Mouse (Mus musculus): Measurements from ENCODE around the gene Fgb. TPM values are rescaled to one million over a fixed set of nuclear protein-coding genes. Genes with fewer than 3 reads are reported as not detected.

Fgb gene
- polyA plus RNA-seq, 1 experiment: 1.5 TPM

- no peaks in the 10 kb centered on the region for H3K27me3 ChIP-seq (replicated peaks; ENCODE audit: control insufficient read depth, insufficient read depth, low read length)
- DNase-seq: no peak
- WGBS: 95% methylated on average over 13 of the region's 13 CpGs
- no peaks in the 10 kb centered on the region for H3K4me1 ChIP-seq (ENCODE audit: control insufficient read depth, insufficient read depth, low read length)
- peaks cover 5% of the 10 kb centered on the region for H3K36me3 ChIP-seq (ENCODE audit: control insufficient read depth, insufficient read depth, low read length)
- H3K4me3 ChIP-seq (ENCODE audit: insufficient read depth, low read depth, low read length): no peak overlapping the region
- no peak overlapping the region for H3K27ac ChIP-seq (ENCODE audit: insufficient read depth, low read depth, low read length)
- no peak for TF ChIP-seq POLR2A (IDR thresholded peaks at IDR 0.05; ENCODE audit: low read depth, low read length)
- TF ChIP-seq CTCF (conservative IDR thresholded peaks at IDR 0.05; ENCODE audit: insufficient read depth, insufficient read length, low read depth, low read length): no peak
Observed at GRCm38 (mm10) chr3:83068869-83069268, 19.2 kb upstream of the Fgb start.

GRCm38 (mm10) chr3:83067920-83068319, 18.3 kb upstream of the Fgb start:
- Histone ChIP-seq H3K27me3 (replicated peaks; ENCODE audit: control insufficient read depth, insufficient read depth, low read length) (no peaks in the 10 kb centered on the region), H3K36me3 (ENCODE audit: control insufficient read depth, insufficient read depth, low read length) (peaks cover 5% of the 10 kb centered on the region), H3K4me1 (ENCODE audit: control insufficient read depth, insufficient read depth, low read length) (no peaks in the 10 kb centered on the region), H3K4me3 (ENCODE audit: insufficient read depth, low read depth, low read length) (no peak overlapping the region), H3K27ac (ENCODE audit: insufficient read depth, low read depth, low read length) (no peak overlapping the region)
- 96% methylated on average over 9 of the region's 9 CpGs for WGBS
- DNase-seq: no peak
- TF ChIP-seq POLR2A (IDR thresholded peaks at IDR 0.05; ENCODE audit: low read depth, low read length) (no peak), CTCF (conservative IDR thresholded peaks at IDR 0.05; ENCODE audit: insufficient read depth, insufficient read length, low read depth, low read length) (no peak)

GRCm38 (mm10) chr3:83057046-83057445, 7.4 kb upstream of the Fgb start:
- 93% methylated on average over 2 of the region's 2 CpGs for WGBS
- no peaks in the 10 kb centered on the region for H3K27me3 ChIP-seq (replicated peaks; ENCODE audit: control insufficient read depth, insufficient read depth, low read length)
- H3K36me3 ChIP-seq (ENCODE audit: control insufficient read depth, insufficient read depth, low read length): peaks cover 3% of the 10 kb centered on the region; the same call in 1 of the 2 replicates
- TF ChIP-seq CTCF (conservative IDR thresholded peaks at IDR 0.05; ENCODE audit: insufficient read depth, insufficient read length, low read depth, low read length): no peak
- no peak for TF ChIP-seq POLR2A (IDR thresholded peaks at IDR 0.05; ENCODE audit: low read depth, low read length)
- H3K4me1 ChIP-seq (ENCODE audit: control insufficient read depth, insufficient read depth, low read length): no peaks in the 10 kb centered on the region
- no peak for DNase-seq
- no peak overlapping the region for H3K27ac ChIP-seq (ENCODE audit: insufficient read depth, low read depth, low read length)
- H3K4me3 ChIP-seq (ENCODE audit: insufficient read depth, low read depth, low read length): no peak overlapping the region

- peak; percentile 98 for DNase-seq
- H3K27me3 ChIP-seq (replicated peaks; ENCODE audit: control insufficient read depth, insufficient read depth, low read length): no peaks in the 10 kb centered on the region
- H3K36me3 ChIP-seq (ENCODE audit: control insufficient read depth, insufficient read depth, low read length): no peaks in the 10 kb centered on the region
- peak within 1 kb of the TSS; percentile 71 for H3K4me3 ChIP-seq (ENCODE audit: insufficient read depth, low read depth, low read length)
- peak; percentile 73 for TF ChIP-seq POLR2A (IDR thresholded peaks at IDR 0.05; ENCODE audit: low read depth, low read length)
- TF ChIP-seq CTCF (conservative IDR thresholded peaks at IDR 0.05; ENCODE audit: insufficient read depth, insufficient read length, low read depth, low read length): no peak
- no peaks in the 10 kb centered on the region for H3K4me1 ChIP-seq (ENCODE audit: control insufficient read depth, insufficient read depth, low read length)
- WGBS: under 1% methylated on average over 61 of the region's 61 CpGs
- no peak within 1 kb of the TSS; the same call in 1 of the 2 replicates for H3K27ac ChIP-seq (ENCODE audit: insufficient read depth, low read depth, low read length)
Observed at GRCm38 (mm10) chr3:83055281-83056038, 5.8 kb upstream of the Fgb start, which contains the start of gene Plrg1. Gene Plrg1 (plus strand): TSS chr3:83055522.

GRCm38 (mm10) chr3:83054759-83055158, 5.1 kb upstream of the Fgb start:
- Histone ChIP-seq H3K36me3 (ENCODE audit: control insufficient read depth, insufficient read depth, low read length) (no peaks in the 10 kb centered on the region), H3K27me3 (replicated peaks; ENCODE audit: control insufficient read depth, insufficient read depth, low read length) (no peaks in the 10 kb centered on the region), H3K4me1 (ENCODE audit: control insufficient read depth, insufficient read depth, low read length) (no peaks in the 10 kb centered on the region), H3K27ac (ENCODE audit: insufficient read depth, low read depth, low read length) (no peak overlapping the region), H3K4me3 (ENCODE audit: insufficient read depth, low read depth, low read length) (peak overlapping the region; percentile 24; the same call in 1 of the 2 replicates)
- DNase-seq: no peak
- 33% methylated on average over 13 of the region's 13 CpGs for WGBS
- TF ChIP-seq POLR2A (IDR thresholded peaks at IDR 0.05; ENCODE audit: low read depth, low read length) (no peak), CTCF (conservative IDR thresholded peaks at IDR 0.05; ENCODE audit: insufficient read depth, insufficient read length, low read depth, low read length) (no peak)

- DNase-seq: peak; percentile 52
- WGBS: 19% methylated on average over 10 of the region's 10 CpGs
- Histone ChIP-seq H3K27ac (ENCODE audit: insufficient read depth, low read depth, low read length) (no peak overlapping the region), H3K27me3 (replicated peaks; ENCODE audit: control insufficient read depth, insufficient read depth, low read length) (no peaks in the 10 kb centered on the region), H3K4me3 (ENCODE audit: insufficient read depth, low read depth, low read length) (no peak overlapping the region), H3K36me3 (ENCODE audit: control insufficient read depth, insufficient read depth, low read length) (no peaks in the 10 kb centered on the region), H3K4me1 (ENCODE audit: control insufficient read depth, insufficient read depth, low read length) (no peaks in the 10 kb centered on the region)
- TF ChIP-seq CTCF (conservative IDR thresholded peaks at IDR 0.05; ENCODE audit: insufficient read depth, insufficient read length, low read depth, low read length) (peak; percentile 24; the same call in 1 of the 2 replicates), POLR2A (IDR thresholded peaks at IDR 0.05; ENCODE audit: low read depth, low read length) (no peak)
Observed at GRCm38 (mm10) chr3:83053758-83054157, 4.1 kb upstream of the Fgb start.

GRCm38 (mm10) chr3:83053126-83053525, 3.5 kb upstream of the Fgb start:
- H3K27ac ChIP-seq (ENCODE audit: insufficient read depth, low read depth, low read length): no peak overlapping the region
- DNase-seq: no peak
- no peak overlapping the region for H3K4me3 ChIP-seq (ENCODE audit: insufficient read depth, low read depth, low read length)

More at GRCm38 (mm10) chr3:83053126-83053525, 3.5 kb upstream of the Fgb start:
- 90% methylated on average over 7 of the region's 7 CpGs for WGBS
- Histone ChIP-seq H3K27me3 (replicated peaks; ENCODE audit: control insufficient read depth, insufficient read depth, low read length) (no peaks in the 10 kb centered on the region), H3K4me1 (ENCODE audit: control insufficient read depth, insufficient read depth, low read length) (no peaks in the 10 kb centered on the region), H3K36me3 (ENCODE audit: control insufficient read depth, insufficient read depth, low read length) (no peaks in the 10 kb centered on the region)
- TF ChIP-seq CTCF (conservative IDR thresholded peaks at IDR 0.05; ENCODE audit: insufficient read depth, insufficient read length, low read depth, low read length) (no peak), POLR2A (IDR thresholded peaks at IDR 0.05; ENCODE audit: low read depth, low read length) (no peak)

Measured in kidney, adult 2 months (tissue).